Mouse (Mus musculus): ENCODE data around the gene Garnl3. TPM values are rescaled to one million over a fixed set of nuclear protein-coding genes. Genes with fewer than 3 reads are reported as not detected.

Garnl3 gene
- total and polyA plus RNA-seq, 2 experiments from 2014 or later, result 56.1 to 96.9 TPM

DNA sequence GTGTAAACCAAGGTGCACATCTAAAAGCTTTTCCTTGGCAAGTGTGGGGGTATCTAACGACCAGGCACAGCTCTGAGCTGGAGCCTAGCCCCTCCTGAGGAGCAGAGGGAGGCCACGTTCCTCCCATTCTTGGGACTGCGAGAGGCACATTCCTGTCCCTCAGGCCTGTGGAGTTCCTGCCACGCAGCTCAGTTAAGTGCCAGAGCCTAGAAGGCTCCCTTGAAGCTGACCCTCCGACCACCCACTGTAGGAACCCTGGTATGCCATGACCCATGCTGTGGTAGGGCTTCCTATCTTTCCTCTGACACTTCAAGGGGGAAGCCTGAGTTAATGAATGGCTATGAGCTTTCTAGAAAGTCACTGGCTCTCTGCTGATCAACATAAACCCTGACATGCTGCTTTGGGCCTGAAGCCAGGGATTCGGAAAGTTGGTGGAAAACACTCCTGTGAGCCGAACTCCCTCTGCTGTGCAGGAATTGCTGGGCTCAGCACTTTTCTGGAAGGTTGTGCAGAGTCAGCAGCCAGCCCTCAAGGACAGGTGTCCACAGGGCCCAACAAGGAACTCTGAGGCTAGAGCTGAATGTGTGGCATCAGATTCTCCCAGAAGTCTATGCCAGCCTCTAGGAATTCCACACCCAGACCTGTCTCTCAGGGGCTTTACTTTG lies 34.4 kb upstream of the Garnl3 start:
- no peak overlapping the region for H3K4me2 ChIP-seq (ENCODE audit: low read depth, low read length)
- no peaks in the 10 kb centered on the region for H3K9me3 ChIP-seq (ENCODE audit: low read length)
- peak overlapping the region; percentile 8; the same call in 1 of the 2 replicates for H3K27ac ChIP-seq
- H3K4me3 ChIP-seq (ENCODE audit: low read length), result no peak overlapping the region
- peak; percentile 31 for DNase-seq (ENCODE audit: low spot score)
- WGBS, result 43% methylated on average over 7 of the region's 7 CpGs
- peaks cover 8% of the 10 kb centered on the region for H3K4me1 ChIP-seq (ENCODE audit: insufficient read depth, low read length)
- H3K36me3 ChIP-seq (ENCODE audit: insufficient read depth, low read length), result peaks cover 26% of the 10 kb centered on the region; the same call in 1 of the 2 replicates
- ATAC-seq, result no peak
- no peak for TF ChIP-seq CTCF (IDR thresholded peaks at IDR 0.05; ENCODE audit: low read depth)
- no peak overlapping the region for H3K9ac ChIP-seq (replicated peaks; ENCODE audit: low read length)
- H3K27me3 ChIP-seq (ENCODE audit: insufficient read depth, low read length), result no peaks in the 10 kb centered on the region

DNA sequence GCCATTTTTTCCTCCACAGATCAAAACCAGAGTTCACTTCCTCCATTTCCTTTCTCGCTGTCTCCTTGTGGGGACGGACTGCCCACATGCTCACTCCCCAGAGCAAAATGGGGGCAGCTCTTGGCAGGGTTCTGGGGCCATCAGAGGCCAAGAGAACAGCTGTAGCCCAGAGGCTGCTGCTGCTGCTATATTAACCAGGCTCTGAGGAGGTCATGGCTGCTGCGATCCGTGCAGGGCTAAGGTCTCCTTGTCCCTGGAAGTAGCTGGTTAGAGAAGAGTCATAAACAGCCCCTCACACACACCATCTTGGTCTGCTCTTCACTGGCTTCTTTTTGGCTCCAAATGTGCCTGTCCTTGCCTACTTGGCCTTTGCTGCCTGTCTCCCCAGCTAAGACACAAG lies 33.8 kb upstream of the Garnl3 start:
- H3K27ac ChIP-seq, result peak overlapping the region; percentile 8; the same call in 1 of the 2 replicates
- no peak for TF ChIP-seq CTCF (IDR thresholded peaks at IDR 0.05; ENCODE audit: low read depth)
- 74% methylated on average over 4 of the region's 4 CpGs for WGBS

DNA sequence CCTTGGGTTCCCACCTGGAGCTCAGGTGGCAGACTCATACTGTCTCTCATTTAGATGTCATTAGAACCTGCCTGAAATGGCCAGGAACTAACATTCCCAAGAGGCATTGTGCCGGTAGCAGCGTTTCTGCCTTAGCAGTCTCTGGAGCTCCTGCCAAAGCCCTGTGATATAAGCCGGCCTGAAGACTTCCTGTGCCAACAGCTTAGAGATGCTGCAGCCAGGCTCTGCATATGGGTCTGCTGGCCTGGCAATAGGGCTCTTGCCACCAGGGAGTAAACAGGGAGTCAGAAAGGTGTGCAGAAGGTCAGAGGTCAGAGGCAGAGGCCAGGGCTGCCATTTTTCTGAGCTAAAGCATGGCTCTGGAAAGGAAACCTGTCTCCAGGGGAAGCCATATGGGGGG lies 33.2 kb upstream of the Garnl3 start:
- Histone ChIP-seq H3K9me3 (ENCODE audit: low read length) (no peaks in the 10 kb centered on the region), H3K4me3 (ENCODE audit: low read length) (no peak overlapping the region), H3K4me1 (ENCODE audit: insufficient read depth, low read length) (peaks cover 8% of the 10 kb centered on the region), H3K27ac (peak overlapping the region; percentile 8; the same call in 1 of the 2 replicates), H3K36me3 (ENCODE audit: insufficient read depth, low read length) (peaks cover 26% of the 10 kb centered on the region; the same call in 1 of the 2 replicates), H3K4me2 (ENCODE audit: low read depth, low read length) (no peak overlapping the region), H3K27me3 (ENCODE audit: insufficient read depth, low read length) (no peaks in the 10 kb centered on the region), H3K9ac (replicated peaks; ENCODE audit: low read length) (no peak overlapping the region)
- DNase-seq (ENCODE audit: low spot score), result no peak
- TF ChIP-seq CTCF (IDR thresholded peaks at IDR 0.05; ENCODE audit: low read depth), result no peak
- ATAC-seq, result no peak
- WGBS, result 48% methylated on average over 3 of the region's 3 CpGs

More for the DNA sequence above, 33.8 kb upstream of the Garnl3 start:
- Histone ChIP-seq H3K4me3 (ENCODE audit: low read length) (no peak overlapping the region), H3K9me3 (ENCODE audit: low read length) (no peaks in the 10 kb centered on the region), H3K36me3 (ENCODE audit: insufficient read depth, low read length) (peaks cover 26% of the 10 kb centered on the region; the same call in 1 of the 2 replicates), H3K4me2 (ENCODE audit: low read depth, low read length) (no peak overlapping the region), H3K9ac (replicated peaks; ENCODE audit: low read length) (no peak overlapping the region), H3K27me3 (ENCODE audit: insufficient read depth, low read length) (no peaks in the 10 kb centered on the region), H3K4me1 (ENCODE audit: insufficient read depth, low read length) (peaks cover 8% of the 10 kb centered on the region)
- ATAC-seq (no peak), DNase-seq (ENCODE audit: low spot score) (no peak)

DNA sequence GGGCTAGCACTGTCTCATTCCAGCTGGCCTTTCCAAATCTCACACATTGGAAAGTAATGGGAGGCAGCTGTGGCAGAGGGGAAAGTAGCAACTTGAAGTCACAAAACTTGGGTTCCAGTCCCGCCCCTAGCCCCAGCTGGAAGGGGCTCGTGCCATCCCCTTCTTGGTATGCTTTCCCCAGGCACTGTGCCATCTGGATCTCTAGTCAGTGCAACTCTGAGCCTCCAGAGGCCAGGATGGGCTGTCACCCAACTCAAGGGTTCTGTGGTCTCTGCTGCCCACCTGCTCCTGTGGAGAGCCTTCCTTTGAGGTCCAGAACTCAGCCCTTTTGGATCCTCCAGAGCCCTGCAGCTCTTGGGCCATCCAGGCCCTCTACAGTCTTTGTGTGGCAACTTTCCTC lies 30.7 kb upstream of the Garnl3 start:
- no peak overlapping the region for H3K9ac ChIP-seq (replicated peaks; ENCODE audit: low read length)
- no peaks in the 10 kb centered on the region for H3K27me3 ChIP-seq (ENCODE audit: insufficient read depth, low read length)
- peaks cover 28% of the 10 kb centered on the region for H3K36me3 ChIP-seq (ENCODE audit: insufficient read depth, low read length)
- no peak for DNase-seq (ENCODE audit: low spot score)
- H3K9me3 ChIP-seq (ENCODE audit: low read length), result no peaks in the 10 kb centered on the region
- H3K4me1 ChIP-seq (ENCODE audit: insufficient read depth, low read length), result peaks cover 8% of the 10 kb centered on the region
- 65% methylated on average over 2 of the region's 2 CpGs for WGBS
- TF ChIP-seq CTCF (IDR thresholded peaks at IDR 0.05; ENCODE audit: low read depth), result no peak
- no peak for ATAC-seq
- H3K4me3 ChIP-seq (ENCODE audit: low read length), result no peak overlapping the region
- no peak overlapping the region for H3K27ac ChIP-seq
- H3K4me2 ChIP-seq (ENCODE audit: low read depth, low read length), result no peak overlapping the region

DNA sequence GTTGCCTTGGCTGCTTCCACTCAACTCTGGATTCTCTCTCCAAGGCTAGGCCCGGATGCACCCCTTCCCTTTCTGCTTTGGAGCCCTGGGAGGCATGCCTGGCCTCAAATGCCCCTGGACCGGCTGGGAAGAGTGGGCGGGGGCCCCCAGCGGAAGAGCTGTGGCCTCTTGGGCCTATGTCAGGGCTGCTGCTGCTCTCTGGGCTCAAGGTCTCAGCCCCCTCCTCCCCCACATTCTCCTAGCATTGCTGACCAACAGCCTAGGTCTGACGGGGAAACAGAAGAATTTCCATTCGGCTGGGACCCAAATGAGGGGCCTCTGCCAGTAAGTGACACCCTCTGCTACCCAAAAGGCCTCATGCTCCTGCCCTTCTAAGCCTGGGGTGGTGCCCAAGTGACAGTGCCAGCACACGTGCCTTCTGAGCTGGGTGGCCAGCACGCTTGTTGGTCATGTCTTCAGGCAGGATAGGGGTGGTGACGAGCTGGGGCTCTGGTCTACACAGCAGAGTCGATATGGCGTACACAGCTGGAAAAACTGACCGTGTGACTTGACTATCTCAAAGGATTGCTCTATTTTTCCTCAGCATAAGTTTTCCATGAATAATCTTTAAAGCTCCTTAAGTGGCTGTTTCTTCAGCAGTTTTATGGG lies 29.0 kb upstream of the Garnl3 start:
- WGBS, result 69% methylated on average over 12 of the region's 12 CpGs
- no peaks in the 10 kb centered on the region for H3K27me3 ChIP-seq (ENCODE audit: insufficient read depth, low read length)
- no peaks in the 10 kb centered on the region for H3K9me3 ChIP-seq (ENCODE audit: low read length)
- TF ChIP-seq CTCF (IDR thresholded peaks at IDR 0.05; ENCODE audit: low read depth), result no peak
- no peak for ATAC-seq
- H3K9ac ChIP-seq (replicated peaks; ENCODE audit: low read length), result no peak overlapping the region
- peaks cover 4% of the 10 kb centered on the region for H3K4me1 ChIP-seq (ENCODE audit: insufficient read depth, low read length)
- peaks cover 28% of the 10 kb centered on the region for H3K36me3 ChIP-seq (ENCODE audit: insufficient read depth, low read length)
- DNase-seq (ENCODE audit: low spot score), result no peak
- no peak overlapping the region for H3K4me2 ChIP-seq (ENCODE audit: low read depth, low read length)
- H3K27ac ChIP-seq, result no peak overlapping the region
- no peak overlapping the region for H3K4me3 ChIP-seq (ENCODE audit: low read length)

DNA sequence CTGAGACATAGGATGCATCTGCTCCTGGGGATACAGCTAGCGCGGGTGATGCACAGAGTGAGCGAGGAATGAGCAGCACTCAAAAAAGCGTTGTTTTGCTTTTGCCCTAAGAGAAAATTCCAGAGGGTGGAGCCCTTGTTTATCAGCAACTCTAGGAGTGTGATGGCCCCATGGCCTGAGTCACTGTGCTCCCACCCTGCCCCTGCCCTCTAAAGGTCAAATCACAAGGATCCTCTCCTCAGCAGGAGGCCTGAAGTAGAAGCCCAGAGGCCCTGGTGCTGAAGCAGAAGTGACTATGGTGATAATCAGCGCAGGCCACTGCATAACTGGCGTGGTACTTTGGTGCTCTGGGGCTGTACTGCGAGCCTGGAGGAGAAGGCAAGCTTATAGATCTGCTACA lies 28.1 kb upstream of the Garnl3 start:
- WGBS, result 92% methylated on average over 7 of the region's 7 CpGs
- no peak for TF ChIP-seq CTCF (IDR thresholded peaks at IDR 0.05; ENCODE audit: low read depth)

DNA sequence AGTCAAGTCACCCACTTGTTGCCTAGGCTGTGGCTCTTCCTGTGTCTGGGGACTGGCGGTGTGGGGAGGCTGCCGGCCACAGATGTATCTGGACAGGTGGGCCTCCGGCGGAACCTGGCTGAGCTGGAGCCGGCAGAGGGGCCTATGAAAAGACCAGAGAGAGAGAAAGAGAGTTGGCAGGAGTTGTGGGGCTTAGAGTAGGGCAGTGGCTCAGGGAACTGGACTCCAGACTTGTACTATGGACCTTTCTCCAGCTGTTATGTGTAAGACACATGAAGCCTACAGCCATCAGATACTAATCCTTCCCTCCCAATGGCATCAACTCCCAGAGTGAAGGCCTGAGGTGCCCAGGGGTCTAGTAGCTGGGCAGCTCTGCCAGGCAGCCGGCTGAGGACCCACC lies 27.4 kb upstream of the Garnl3 start:
- H3K9me3 ChIP-seq (ENCODE audit: low read length), result no peaks in the 10 kb centered on the region
- no peak for TF ChIP-seq CTCF (IDR thresholded peaks at IDR 0.05; ENCODE audit: low read depth)
- H3K36me3 ChIP-seq (ENCODE audit: insufficient read depth, low read length), result peaks cover 31% of the 10 kb centered on the region
- H3K4me2 ChIP-seq (ENCODE audit: low read depth, low read length), result no peak overlapping the region
- WGBS, result 90% methylated on average over 6 of the region's 6 CpGs
- no peak overlapping the region for H3K4me3 ChIP-seq (ENCODE audit: low read length)
- no peak overlapping the region for H3K9ac ChIP-seq (replicated peaks; ENCODE audit: low read length)
- H3K27me3 ChIP-seq (ENCODE audit: insufficient read depth, low read length), result no peaks in the 10 kb centered on the region
- H3K27ac ChIP-seq, result no peak overlapping the region
- ATAC-seq (no peak), DNase-seq (ENCODE audit: low spot score) (no peak)
- H3K4me1 ChIP-seq (ENCODE audit: insufficient read depth, low read length), result no peaks in the 10 kb centered on the region

More for the DNA sequence above, 28.1 kb upstream of the Garnl3 start:
- H3K27me3 ChIP-seq (ENCODE audit: insufficient read depth, low read length), result no peaks in the 10 kb centered on the region
- H3K9ac ChIP-seq (replicated peaks; ENCODE audit: low read length), result no peak overlapping the region
- H3K4me3 ChIP-seq (ENCODE audit: low read length), result no peak overlapping the region
- no peak for ATAC-seq
- peaks cover 28% of the 10 kb centered on the region for H3K36me3 ChIP-seq (ENCODE audit: insufficient read depth, low read length)
- H3K4me1 ChIP-seq (ENCODE audit: insufficient read depth, low read length), result no peaks in the 10 kb centered on the region
- DNase-seq (ENCODE audit: low spot score), result no peak
- no peak overlapping the region for H3K27ac ChIP-seq
- no peak overlapping the region for H3K4me2 ChIP-seq (ENCODE audit: low read depth, low read length)
- H3K9me3 ChIP-seq (ENCODE audit: low read length), result no peaks in the 10 kb centered on the region
